Mouse (Mus musculus) macrophage (primary cell): ENCODE results near the gene Tenm2. TPM values are rescaled to one million over a fixed set of nuclear protein-coding genes. Genes with fewer than 3 reads are reported as not detected.

Experiments used
- H3K27ac ChIP-seq: fragments of 350-480 bp; formaldehyde crosslinking; 2 replicates; pipeline ENCODE4 v1.9.0; 2021
- H3K36me3 ChIP-seq: fragments of 350-480 bp; formaldehyde crosslinking; 2 replicates; pipeline ENCODE4 v1.9.0; 2021; ENCODE audit errors: inconsistent target
- H3K4me3 ChIP-seq: fragments of 350-480 bp; formaldehyde crosslinking; 2 replicates; pipeline ENCODE4 v1.9.0; 2021; ENCODE audit errors: inconsistent target
- H3K79me2 ChIP-seq: fragments of 350-480 bp; formaldehyde crosslinking; 2 replicates; pipeline ENCODE4 v1.9.0; 2021; ENCODE audit errors: inconsistent target
- WGBS: methylation state at CpG from one replicate; pipeline ENCODE4 v1.1.7; 2026; ENCODE audit warnings: inconsistent platforms; ENCODE audit not compliant: missing documents; 5-methylcytosine and 5-hydroxymethylcytosine counted together
- polyA plus RNA-seq: library from polyadenylated mRNA; stranded (reverse); fragments of 250-400 nt; gene quantifications from 3 replicates; pipeline ENCODE4 v1.2.4, GENCODE M21; 2018; ENCODE audit warnings: inconsistent platforms

The Tenm2 gene
- polyA plus RNA-seq, 1 experiment from 2014 or later, result not detected

DNA sequence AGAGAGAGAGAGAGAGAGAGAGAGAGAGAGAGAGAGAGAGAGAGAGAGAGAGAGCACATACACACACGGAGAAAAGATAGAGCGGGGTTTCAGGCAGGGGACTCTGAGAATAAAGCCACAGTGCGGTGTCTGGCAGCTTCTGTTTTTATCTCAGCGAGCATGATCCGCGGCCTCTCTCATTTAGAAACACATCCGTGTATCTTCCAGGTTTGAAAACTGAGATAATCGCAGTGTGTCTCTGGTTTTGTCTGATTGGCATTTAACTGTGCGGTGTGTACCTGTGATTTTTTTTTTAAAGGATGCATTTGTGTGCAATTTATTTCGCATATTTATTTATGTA is 557.7 kb downstream of the Tenm2 start:
- 15% methylated on average over 9 of the region's 10 CpGs for WGBS
- no peak overlapping the region for H3K4me3 ChIP-seq

DNA sequence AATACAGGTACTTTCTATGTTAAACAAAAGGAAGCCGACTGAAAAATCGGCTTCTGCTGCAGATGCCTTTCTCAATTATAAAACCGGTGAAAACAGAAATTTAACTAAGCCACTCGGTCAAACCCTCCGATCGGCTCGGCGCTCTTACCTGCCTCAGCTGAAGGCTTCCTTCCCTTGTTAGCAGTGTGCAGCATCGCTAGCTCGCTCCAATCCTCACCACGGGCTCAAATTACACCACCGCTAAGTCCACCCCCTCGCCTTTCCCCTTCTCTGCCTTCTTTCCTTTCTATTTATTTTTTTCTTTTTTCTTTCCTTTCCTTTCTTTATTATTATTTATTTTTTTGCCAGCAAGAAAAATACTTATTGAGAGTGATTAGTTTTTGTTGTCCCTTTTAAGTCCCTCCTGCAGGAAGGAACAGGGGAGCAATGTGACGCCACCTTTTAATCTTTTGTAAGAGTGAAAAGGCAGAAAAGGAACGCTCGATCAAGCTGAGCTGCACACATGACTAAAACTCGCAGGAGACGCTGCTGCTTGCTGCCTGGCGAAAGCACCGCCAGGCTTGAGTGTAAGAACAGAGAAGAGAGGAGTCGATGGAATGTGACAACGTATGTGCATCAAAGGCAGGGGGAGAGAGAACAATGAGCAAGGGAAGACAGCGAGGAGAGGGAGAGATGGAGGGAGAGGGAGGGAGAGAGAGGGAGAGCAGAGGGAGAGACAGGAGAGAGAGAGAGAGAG is 558.3 kb downstream of the Tenm2 start:
- Histone ChIP-seq H3K4me3 (no peak overlapping the region), H3K27ac (no peak overlapping the region), H3K36me3 (no peaks in the 10 kb centered on the region), H3K79me2 (no peaks in the 10 kb centered on the region)
- WGBS, result 4% methylated on average over 23 of the region's 23 CpGs

More for the DNA sequence above, 557.7 kb downstream of the Tenm2 start:
- Histone ChIP-seq H3K27ac (no peak overlapping the region), H3K36me3 (no peaks in the 10 kb centered on the region), H3K79me2 (no peaks in the 10 kb centered on the region)

DNA sequence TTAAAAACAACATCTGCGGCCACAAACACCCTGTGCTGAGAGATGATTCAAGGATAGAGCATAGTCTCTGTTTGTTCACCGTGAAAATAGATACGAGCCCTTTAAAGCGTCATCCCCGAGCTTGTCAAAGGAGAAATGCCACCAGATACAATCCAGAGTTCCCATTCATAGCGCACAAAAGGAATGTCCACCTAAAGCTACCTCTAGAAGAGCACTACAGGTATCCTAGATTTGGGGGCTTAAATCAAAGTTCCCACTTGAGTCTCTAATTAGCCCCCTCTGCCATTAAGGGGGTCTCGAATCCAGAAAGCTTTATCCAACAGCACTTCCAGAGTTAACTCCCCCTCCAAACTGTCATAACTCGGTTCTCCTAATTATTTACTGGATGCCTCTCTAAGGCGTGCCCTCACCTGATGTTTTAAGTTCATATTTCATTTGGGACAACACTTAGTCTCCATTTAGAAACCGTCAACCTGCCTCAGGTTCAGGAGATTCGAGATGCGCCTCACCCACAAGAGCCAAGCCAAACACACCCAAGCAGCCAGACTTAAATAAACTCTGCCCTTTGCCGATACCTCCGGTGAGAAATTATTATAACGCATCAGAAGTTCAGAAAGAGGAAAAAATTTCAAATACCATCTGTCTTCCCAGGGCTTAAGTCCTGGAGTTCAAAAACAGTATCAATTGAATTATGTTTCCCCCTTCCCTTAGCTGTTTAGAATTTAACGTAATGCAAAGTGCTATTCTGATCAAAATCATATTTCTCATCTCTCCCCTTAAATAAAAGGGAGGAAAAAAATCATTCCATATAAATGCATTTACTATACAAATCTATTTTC is 559.1 kb downstream of the Tenm2 start:
- Histone ChIP-seq H3K79me2 (no peaks in the 10 kb centered on the region), H3K4me3 (no peak overlapping the region), H3K27ac (no peak overlapping the region), H3K36me3 (no peaks in the 10 kb centered on the region)
- WGBS, result 75% methylated on average over 16 of the region's 16 CpGs

DNA sequence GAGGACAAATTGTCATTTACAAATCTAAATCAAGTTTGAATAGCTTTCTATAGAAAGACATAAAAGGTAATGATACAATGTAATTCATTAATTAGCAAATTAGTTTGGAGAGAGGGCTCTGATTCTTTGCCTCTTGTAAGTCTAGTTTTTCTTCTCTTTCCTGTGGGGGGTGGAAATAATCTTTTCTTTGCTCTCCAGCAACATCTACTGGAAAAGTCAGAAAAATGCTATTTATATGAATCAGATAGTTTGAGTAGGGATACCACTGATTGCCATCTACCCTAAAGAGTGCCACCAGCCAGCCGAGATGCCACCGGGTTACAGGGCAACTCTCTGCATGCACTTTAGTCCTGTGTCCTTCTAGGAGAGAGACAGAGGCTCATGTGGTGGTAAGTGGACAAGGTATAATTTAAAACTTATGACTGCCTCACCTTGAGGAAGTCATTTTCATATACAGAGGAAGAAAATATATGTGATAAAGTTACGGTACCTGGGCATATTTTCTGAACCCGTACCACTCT is 560.8 kb downstream of the Tenm2 start:
- Histone ChIP-seq H3K27ac (no peak overlapping the region), H3K36me3 (no peaks in the 10 kb centered on the region)
- 91% methylated on average over 4 of the region's 4 CpGs for WGBS

DNA sequence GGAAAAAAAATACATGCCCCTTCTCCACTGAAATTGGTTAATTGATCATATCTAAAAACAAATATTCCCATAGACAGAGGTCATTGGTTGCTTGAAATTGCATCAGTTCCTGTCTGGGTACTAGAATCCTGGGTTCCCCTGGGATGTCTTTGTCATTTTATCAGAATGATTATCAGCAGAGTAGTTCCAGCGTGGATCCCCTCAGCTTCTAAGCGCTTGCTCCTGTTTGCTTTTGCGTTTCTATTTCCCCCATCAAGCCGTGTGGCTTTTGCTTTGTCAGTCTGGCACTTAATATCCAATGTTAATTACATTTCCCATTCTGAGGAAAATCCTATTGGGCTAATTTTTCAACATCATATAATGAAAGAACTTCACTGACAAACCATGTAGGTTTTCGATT is 561.6 kb downstream of the Tenm2 start:
- no peak overlapping the region for H3K4me3 ChIP-seq
- H3K27ac ChIP-seq, result no peak overlapping the region
- H3K36me3 ChIP-seq, result no peaks in the 10 kb centered on the region
- 63% methylated on average over 5 of the region's 5 CpGs for WGBS
- H3K79me2 ChIP-seq, result no peaks in the 10 kb centered on the region

More for the DNA sequence above, 560.8 kb downstream of the Tenm2 start:
- no peaks in the 10 kb centered on the region for H3K79me2 ChIP-seq
- H3K4me3 ChIP-seq, result no peak overlapping the region

DNA sequence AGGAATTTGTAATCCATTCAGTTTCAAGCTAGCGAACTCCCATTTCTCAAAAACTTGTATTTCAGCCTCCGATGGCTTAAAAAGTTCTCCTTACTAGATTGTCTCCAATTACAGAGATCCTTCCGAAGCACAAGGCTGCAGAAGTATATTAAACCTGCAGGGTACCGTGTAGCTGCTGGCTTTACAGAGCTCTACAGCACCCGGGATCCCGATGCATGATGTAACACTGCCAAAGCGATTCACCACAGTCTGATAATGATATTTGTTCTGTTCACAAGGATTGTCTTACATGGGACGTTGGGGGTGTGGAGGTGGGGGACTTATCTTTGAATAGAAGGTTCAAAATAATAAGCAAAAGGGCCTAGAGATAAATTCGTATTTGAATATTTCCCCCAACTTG is 564.6 kb downstream of the Tenm2 start:
- no peak overlapping the region for H3K27ac ChIP-seq
- H3K4me3 ChIP-seq, result no peak overlapping the region
- no peaks in the 10 kb centered on the region for H3K79me2 ChIP-seq
- WGBS, result 85% methylated on average over 9 of the region's 9 CpGs
- no peaks in the 10 kb centered on the region for H3K36me3 ChIP-seq

DNA sequence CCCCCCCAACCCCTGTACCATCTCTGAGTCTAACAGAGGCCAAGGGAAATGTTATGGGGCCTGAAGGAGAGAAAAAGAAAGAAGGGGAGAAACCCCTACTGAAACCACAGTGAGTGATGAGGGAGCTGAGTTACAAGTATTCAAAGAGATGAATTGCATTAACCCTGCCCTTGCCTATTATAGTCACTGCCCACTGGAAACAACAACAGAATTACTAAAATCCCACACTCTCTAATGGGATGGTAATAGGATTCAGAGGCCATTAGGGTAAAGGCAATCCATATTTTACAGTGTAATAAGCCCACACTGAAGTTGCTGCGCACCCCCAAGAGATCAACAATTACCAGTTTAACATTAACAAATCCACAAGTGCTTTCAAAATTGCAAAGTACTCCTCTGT is 571.7 kb downstream of the Tenm2 start:
- no peaks in the 10 kb centered on the region for H3K36me3 ChIP-seq
- no peak overlapping the region for H3K27ac ChIP-seq
- no peaks in the 10 kb centered on the region for H3K79me2 ChIP-seq
- WGBS, result no CpG with 5 or more reads among the region's 1 CpGs
- no peak overlapping the region for H3K4me3 ChIP-seq

DNA sequence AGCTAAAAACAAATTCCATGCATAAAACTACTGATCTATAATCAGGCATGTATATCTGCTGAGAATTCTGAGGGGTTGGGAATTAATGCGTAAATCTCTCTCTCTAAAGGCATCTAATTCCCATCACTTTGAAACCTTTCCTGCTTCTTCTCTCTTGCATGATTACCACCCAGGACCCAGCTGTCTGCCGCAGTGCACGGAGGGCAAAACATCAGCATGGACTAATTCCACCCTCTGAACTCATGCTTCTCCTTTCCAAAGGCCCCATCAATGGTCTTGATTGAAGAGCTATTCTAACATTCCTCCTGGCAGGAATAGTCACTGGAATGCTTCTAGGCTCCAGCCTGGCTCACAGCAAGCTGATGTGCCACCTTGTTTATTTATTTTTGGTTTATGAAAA is 572.2 kb downstream of the Tenm2 start:
- H3K36me3 ChIP-seq, result no peaks in the 10 kb centered on the region
- H3K4me3 ChIP-seq, result no peak overlapping the region
- H3K79me2 ChIP-seq, result no peaks in the 10 kb centered on the region
- H3K27ac ChIP-seq, result no peak overlapping the region
- WGBS, result 83% methylated on average over 3 of the region's 3 CpGs

DNA sequence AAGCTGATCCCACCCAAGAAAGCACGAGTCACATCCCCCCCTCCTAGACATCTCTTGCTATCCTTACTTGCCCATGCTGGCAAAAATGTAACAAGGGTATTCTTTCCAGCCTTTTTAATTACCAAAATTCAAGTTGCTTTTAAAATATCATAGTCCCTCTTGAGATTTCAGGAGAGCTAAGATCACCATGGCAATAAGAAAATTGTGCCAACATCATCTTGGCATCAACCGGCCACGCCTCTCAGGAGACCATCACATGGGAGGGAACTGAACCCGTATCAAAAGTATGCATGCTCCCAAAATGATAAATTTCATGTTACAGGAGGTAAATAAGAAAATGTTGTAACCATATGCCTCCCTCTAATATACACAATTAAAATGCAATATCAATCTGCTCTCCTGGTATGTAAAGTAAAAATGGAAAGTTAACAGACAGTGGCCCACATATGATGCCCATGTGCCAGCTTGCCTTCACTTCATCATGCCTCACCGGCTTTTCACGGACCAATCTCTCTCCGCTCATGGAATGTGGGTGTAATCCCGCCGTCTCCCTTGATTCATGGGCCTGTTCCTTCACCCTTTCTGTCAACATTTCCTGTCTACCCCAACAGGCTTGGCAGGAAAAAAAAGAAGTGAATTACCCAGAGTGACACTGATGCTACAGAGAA is 582.0 kb downstream of the Tenm2 start:
- WGBS, result 84% methylated on average over 9 of the region's 9 CpGs
- H3K4me3 ChIP-seq, result no peak overlapping the region
- no peaks in the 10 kb centered on the region for H3K36me3 ChIP-seq
- H3K79me2 ChIP-seq, result no peaks in the 10 kb centered on the region
- H3K27ac ChIP-seq, result no peak overlapping the region

DNA sequence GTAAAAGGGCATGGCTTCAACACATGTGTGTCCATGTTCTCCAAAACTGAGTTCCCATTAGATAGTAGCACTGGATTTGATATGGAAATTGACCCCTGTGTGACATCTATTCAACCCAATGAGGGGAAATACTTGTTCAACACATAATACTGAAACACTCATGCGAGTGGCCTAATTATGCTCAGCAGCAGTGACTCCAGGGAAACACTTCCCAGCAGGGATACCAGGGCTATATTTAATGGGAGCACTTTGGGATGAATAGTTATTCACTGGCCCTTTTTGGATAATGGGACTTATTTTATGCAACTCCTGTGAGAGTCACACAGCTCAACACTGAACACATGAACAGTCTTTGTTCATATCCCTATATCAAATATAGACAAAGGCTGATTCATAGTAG is 588.6 kb downstream of the Tenm2 start:
- Histone ChIP-seq H3K27ac (no peak overlapping the region), H3K79me2 (no peaks in the 10 kb centered on the region), H3K36me3 (no peaks in the 10 kb centered on the region), H3K4me3 (no peak overlapping the region)
- WGBS, result 100% methylated on average over 1 of the region's 1 CpGs

DNA sequence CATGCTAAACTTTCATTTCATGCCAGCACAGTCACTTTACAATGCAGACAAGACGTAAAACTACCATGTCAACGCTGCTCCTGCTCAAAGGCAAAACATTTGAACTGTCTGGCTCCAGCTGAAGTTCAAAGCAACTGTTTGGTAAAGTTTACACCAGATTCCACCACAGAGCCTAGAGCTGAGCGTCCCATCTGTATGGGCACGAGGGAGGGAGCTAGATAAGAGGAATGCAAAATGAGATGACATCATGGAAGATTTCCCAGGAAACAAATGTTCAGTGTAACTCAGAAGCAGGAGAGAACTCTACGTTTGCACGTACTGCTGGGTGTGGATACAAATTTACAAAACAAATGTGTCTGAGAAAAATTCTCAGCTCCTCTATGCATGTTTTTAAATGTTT is 600.7 kb downstream of the Tenm2 start:
- H3K36me3 ChIP-seq, result no peaks in the 10 kb centered on the region
- 39% methylated on average over 6 of the region's 6 CpGs for WGBS
- no peak overlapping the region for H3K27ac ChIP-seq
- no peak overlapping the region for H3K4me3 ChIP-seq
- no peaks in the 10 kb centered on the region for H3K79me2 ChIP-seq

DNA sequence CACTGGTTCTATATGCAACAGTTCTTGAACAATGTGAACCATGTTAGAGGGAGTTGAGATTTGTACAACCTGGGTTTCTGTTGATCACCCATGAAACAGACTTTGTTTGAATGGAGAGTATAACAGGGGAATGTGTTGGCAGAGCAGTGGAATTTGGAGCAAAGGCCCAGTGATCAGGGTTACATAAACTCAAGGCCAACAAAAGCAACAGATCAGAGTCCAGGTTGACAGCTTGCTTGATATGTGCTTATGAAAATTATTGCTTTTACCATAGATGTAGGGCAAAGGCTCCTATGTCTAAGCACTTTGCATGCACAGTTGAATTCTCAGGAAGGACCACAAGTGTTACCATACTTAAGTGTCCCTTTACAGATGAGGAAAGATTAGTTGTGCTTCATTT is 603.6 kb downstream of the Tenm2 start:
- Histone ChIP-seq H3K27ac (no peak overlapping the region), H3K4me3 (no peak overlapping the region), H3K36me3 (no peaks in the 10 kb centered on the region), H3K79me2 (no peaks in the 10 kb centered on the region)

DNA sequence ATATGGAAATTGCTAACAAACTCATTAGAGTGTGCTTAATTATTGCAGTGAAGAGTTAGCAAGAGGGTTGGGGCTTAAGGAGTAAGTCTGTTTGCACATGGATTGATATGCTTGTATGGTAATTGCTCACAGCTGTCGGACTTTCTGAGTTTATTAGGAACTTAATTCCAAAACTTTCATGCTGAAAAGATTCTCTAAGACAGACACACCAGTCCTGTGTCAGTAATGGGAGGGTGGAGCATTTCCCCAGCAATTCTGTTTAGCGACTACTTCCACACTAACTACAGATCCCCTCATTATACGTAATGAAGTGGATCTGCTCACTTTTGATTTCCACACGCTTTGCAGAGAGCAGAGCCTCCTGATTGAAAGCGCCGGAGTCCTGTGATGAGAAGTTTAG is 622.0 kb downstream of the Tenm2 start:
- 86% methylated on average over 6 of the region's 6 CpGs for WGBS
- Histone ChIP-seq H3K36me3 (no peaks in the 10 kb centered on the region), H3K27ac (no peak overlapping the region)

DNA sequence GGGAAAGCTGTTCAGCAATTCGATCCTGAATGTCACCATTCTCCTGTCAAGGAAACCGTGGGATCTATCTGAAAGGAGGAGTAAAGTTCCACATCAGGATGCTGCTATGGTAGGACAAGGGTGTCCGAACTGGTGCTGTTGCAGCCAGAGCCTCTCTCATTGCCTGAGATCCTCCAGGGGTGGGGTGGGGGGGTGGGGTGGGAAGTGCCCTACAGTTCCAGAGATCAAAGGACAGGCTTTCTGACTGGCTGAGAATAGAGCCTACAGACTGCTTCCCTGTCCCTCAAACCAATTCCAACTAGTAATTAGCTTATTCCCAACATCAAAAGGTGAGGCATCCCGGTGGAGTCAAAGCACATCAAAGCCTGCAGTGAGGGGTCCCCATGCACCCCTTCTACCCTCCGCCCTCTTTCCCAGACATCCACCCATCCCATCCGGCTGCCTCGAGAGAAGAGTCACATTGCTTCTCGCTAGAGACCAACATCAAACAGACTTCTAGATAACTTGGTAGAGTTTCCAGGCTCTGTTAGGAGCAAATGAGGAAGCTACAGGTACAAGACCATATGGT is 630.9 kb downstream of the Tenm2 start:
- WGBS, result 28% methylated on average over 8 of the region's 8 CpGs
- no peak overlapping the region for H3K4me3 ChIP-seq
- no peaks in the 10 kb centered on the region for H3K79me2 ChIP-seq
- H3K36me3 ChIP-seq, result no peaks in the 10 kb centered on the region
- H3K27ac ChIP-seq, result no peak overlapping the region

More for the DNA sequence above, 622.0 kb downstream of the Tenm2 start:
- no peak overlapping the region for H3K4me3 ChIP-seq
- H3K79me2 ChIP-seq, result no peaks in the 10 kb centered on the region
